Mouse (Mus musculus) heart, embryonic 16.5 days (tissue): Measurements from ENCODE around the gene Ankrd36. TPM values are rescaled to one million over a fixed set of nuclear protein-coding genes. Genes with fewer than 3 reads are reported as not detected.

Experiments
- ATAC-seq: fragments of 200-750 bp; cut with Nextera tagmentation; replicated peaks from 2 replicates; pipeline ENCODE4 v1.8.0; 2017; ENCODE audit warnings: moderate number of reproducible peaks; ENCODE audit not compliant: insufficient read depth, low FRiP score; ENCODE audit errors: extremely low read depth
- H3K27ac ChIP-seq: fragments of 300-500 bp; sonication (generic); 2 replicates; pipeline ENCODE4 v1.5.1; 2014; ENCODE audit warnings: mild to moderate bottlenecking, low read length, control low read depth, moderate library complexity
- H3K27me3 ChIP-seq: fragments of 300-500 bp; sonication (generic); 2 replicates; pipeline ENCODE4 v1.6.1; 2014; ENCODE audit warnings: low read length, mixed read lengths; ENCODE audit not compliant: control insufficient read depth, insufficient read depth
- H3K36me3 ChIP-seq: fragments of 300-500 bp; sonication (generic); 2 replicates; pipeline ENCODE4 v1.6.1; 2014; ENCODE audit not compliant: control insufficient read depth, insufficient read depth
- H3K4me1 ChIP-seq: fragments of 300-500 bp; sonication (generic); 2 replicates; pipeline ENCODE4 v1.6.1; 2014; ENCODE audit warnings: low read length, mixed read lengths; ENCODE audit not compliant: control insufficient read depth, insufficient read depth
- H3K4me2 ChIP-seq: fragments of 300-500 bp; sonication (generic); 2 replicates; pipeline ENCODE4 v1.6.1; 2014; ENCODE audit warnings: low read depth, mild to moderate bottlenecking, control low read depth, low read length
- H3K4me3 ChIP-seq: fragments of 300-500 bp; sonication (generic); 2 replicates; pipeline ENCODE4 v1.5.1; 2014; ENCODE audit warnings: mild to moderate bottlenecking, control low read depth, low read length
- H3K9ac ChIP-seq: fragments of 300-500 bp; sonication (generic); 2 replicates; pipeline ENCODE4 v1.6.1; 2014; ENCODE audit warnings: low read length, control low read depth
- H3K9me3 ChIP-seq: fragments of 300-500 bp; sonication (generic); replicated peaks from 2 replicates; pipeline ENCODE4 v1.6.1; 2016; ENCODE audit warnings: low read length; ENCODE audit not compliant: control insufficient read depth
- WGBS: fragments of 180-500 bp; shearing (Covaris S2); extraction: QIAGEN DNeasy Blood & Tissue Kit; methylation state at CpG from one replicate; pipeline ENCODE4 v1.1.7; 2014; 5-methylcytosine and 5-hydroxymethylcytosine counted together
- polyA plus RNA-seq: library from polyadenylated mRNA; unstranded; fragments of >200 nt; fragmentation: Nextera tagmentation; extraction: Ambion mirVana; gene quantifications from 2 replicates; pipeline ENCODE4 v1.2.1, GENCODE M21; 2015

The Ankrd36 gene
- polyA plus RNA-seq, 1 experiment from 2014 or later, result not detected

DNA sequence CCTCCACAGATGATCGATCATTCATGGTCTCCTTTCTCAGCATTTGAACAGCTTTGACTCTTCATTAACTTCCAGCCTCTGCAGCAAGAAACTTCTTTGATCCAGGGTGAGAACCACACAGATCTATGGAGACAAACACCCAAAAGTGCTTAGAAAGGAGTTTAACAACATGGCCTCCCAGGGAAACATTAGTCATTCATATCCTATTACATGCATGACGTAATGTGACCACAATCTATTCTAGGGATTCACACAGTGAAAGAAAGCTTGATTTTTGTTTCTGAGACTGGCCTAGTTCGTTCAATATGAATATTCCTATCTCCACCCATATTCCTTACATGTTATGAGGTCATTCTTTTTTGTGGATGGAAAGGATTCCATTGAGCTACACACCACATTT is 3.9 kb upstream of the Ankrd36 start:
- Histone ChIP-seq H3K27ac (no peak overlapping the region), H3K4me3 (no peak overlapping the region), H3K9ac (no peak overlapping the region), H3K36me3 (no peaks in the 10 kb centered on the region), H3K27me3 (no peaks in the 10 kb centered on the region), H3K9me3 (peaks cover 3% of the 10 kb centered on the region; the same call in 1 of the 2 replicates), H3K4me1 (peaks cover 4% of the 10 kb centered on the region; the same call in 1 of the 2 replicates), H3K4me2 (no peak overlapping the region)
- WGBS, result 89% methylated on average over 3 of the region's 3 CpGs
- ATAC-seq, result no peak

DNA sequence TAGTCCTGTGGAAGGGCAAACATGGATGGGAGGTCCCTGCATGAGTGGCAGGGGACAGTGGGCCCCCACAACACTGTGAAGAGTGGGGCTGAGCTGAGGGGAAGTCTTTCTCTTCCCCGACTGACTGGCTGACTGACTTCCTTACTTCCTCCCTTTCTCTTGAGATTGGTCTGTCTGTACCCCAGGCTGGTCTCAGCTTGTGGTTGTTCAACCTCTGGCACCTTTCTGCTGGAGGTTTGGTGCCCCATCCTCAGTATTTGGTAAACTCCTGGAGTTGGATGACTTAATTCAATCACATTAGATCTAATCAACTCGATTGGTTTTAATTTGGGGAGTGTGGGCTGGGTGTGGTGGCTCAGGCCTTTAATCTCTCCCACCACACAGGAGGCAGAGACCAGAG is 3.0 kb upstream of the Ankrd36 start:
- no peak overlapping the region for H3K27ac ChIP-seq
- 67% methylated on average over 2 of the region's 2 CpGs for WGBS
- ATAC-seq, result no peak

DNA sequence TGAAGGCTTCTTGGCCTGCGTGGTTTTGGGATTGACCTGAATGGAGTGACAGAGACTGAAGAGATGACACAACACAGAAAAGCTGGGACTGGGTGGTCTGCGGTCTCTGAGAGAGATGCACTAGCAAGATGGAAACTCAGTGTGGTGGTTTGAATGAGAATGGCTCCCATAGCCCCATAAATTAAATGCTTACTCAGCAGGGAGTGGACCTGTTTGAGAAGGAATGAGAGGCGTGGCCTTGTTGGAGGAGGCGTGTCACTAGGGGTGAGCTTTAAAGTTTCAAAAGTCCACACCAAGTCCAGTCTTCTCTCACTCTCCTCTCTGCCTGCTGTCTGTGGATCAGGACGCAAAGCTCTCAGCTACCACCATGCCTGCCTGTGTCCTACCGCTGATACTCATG is 1.8 kb upstream of the Ankrd36 start:
- H3K27ac ChIP-seq, result no peak overlapping the region
- H3K4me3 ChIP-seq, result no peak overlapping the region
- H3K36me3 ChIP-seq, result no peaks in the 10 kb centered on the region
- 94% methylated on average over 6 of the region's 6 CpGs for WGBS
- H3K4me1 ChIP-seq, result peaks cover 4% of the 10 kb centered on the region; the same call in 1 of the 2 replicates
- ATAC-seq, result no peak
- no peak overlapping the region for H3K4me2 ChIP-seq
- no peaks in the 10 kb centered on the region for H3K27me3 ChIP-seq
- peaks cover 3% of the 10 kb centered on the region; the same call in 1 of the 2 replicates for H3K9me3 ChIP-seq
- H3K9ac ChIP-seq, result no peak overlapping the region

More for the DNA sequence above, 3.0 kb upstream of the Ankrd36 start:
- H3K4me2 ChIP-seq, result no peak overlapping the region
- no peak overlapping the region for H3K4me3 ChIP-seq
- no peak overlapping the region for H3K9ac ChIP-seq
- H3K4me1 ChIP-seq, result peaks cover 4% of the 10 kb centered on the region; the same call in 1 of the 2 replicates
- H3K36me3 ChIP-seq, result no peaks in the 10 kb centered on the region
- H3K27me3 ChIP-seq, result no peaks in the 10 kb centered on the region
- peaks cover 3% of the 10 kb centered on the region; the same call in 1 of the 2 replicates for H3K9me3 ChIP-seq

- H3K27ac ChIP-seq, result no peak overlapping the region
- no peak overlapping the region for H3K4me3 ChIP-seq
- 85% methylated on average over 5 of the region's 5 CpGs for WGBS
- no peaks in the 10 kb centered on the region for H3K36me3 ChIP-seq
- peaks cover 3% of the 10 kb centered on the region; the same call in 1 of the 2 replicates for H3K9me3 ChIP-seq
- no peaks in the 10 kb centered on the region for H3K4me1 ChIP-seq
- no peak overlapping the region for H3K9ac ChIP-seq
- H3K27me3 ChIP-seq, result no peaks in the 10 kb centered on the region
- ATAC-seq, result no peak
- H3K4me2 ChIP-seq, result no peak overlapping the region
Measured at GRCm38 (mm10) chr11:5568082-5568481, 1.4 kb upstream of the Ankrd36 start.

- 82% methylated on average over 4 of the region's 4 CpGs for WGBS
- H3K9me3 ChIP-seq, result peaks cover 3% of the 10 kb centered on the region; the same call in 1 of the 2 replicates
- ATAC-seq, result no peak
- no peak overlapping the region for H3K9ac ChIP-seq
- no peaks in the 10 kb centered on the region for H3K36me3 ChIP-seq
- no peak overlapping the region for H3K4me2 ChIP-seq
- H3K27ac ChIP-seq, result no peak overlapping the region
- H3K4me1 ChIP-seq, result no peaks in the 10 kb centered on the region
- no peaks in the 10 kb centered on the region for H3K27me3 ChIP-seq
- no peak overlapping the region for H3K4me3 ChIP-seq
Measured at GRCm38 (mm10) chr11:5571856-5572255, 2.4 kb downstream of the Ankrd36 start.

GRCm38 (mm10) chr11:5573821-5574220 is 4.3 kb downstream of the Ankrd36 start:
- H3K9ac ChIP-seq, result no peak overlapping the region
- no peak overlapping the region for H3K4me2 ChIP-seq
- H3K27me3 ChIP-seq, result no peaks in the 10 kb centered on the region
- H3K4me1 ChIP-seq, result no peaks in the 10 kb centered on the region
- H3K4me3 ChIP-seq, result no peak overlapping the region
- no peak for ATAC-seq
- H3K9me3 ChIP-seq, result no peaks in the 10 kb centered on the region
- no peak overlapping the region for H3K27ac ChIP-seq
- H3K36me3 ChIP-seq, result no peaks in the 10 kb centered on the region
- 45% methylated on average over 2 of the region's 2 CpGs for WGBS

GRCm38 (mm10) chr11:5575046-5575445 is 5.6 kb downstream of the Ankrd36 start:
- no peak for ATAC-seq

DNA sequence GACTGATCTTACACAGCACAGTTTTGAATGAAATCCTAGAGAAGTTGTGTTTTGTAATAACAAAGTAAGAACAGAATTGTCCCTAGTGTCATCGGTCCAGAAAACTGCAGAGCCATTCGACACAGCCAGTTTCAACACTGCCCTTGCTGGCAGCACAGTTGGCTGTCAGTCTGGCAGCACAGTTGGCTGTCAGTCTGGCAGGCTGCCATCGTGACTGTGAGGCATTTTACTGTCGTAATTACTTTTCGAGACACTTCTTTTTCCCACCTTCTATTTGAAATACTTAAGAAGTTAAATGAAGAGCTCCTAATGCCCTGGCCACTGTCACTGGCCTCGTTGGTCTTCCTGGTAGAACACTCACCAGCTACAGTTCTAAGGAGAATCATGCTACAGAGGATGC is 22.9 kb downstream of the Ankrd36 start:
- H3K4me2 ChIP-seq, result no peak overlapping the region
- H3K4me3 ChIP-seq, result no peak overlapping the region
- no peak overlapping the region for H3K27ac ChIP-seq
- H3K9me3 ChIP-seq, result no peaks in the 10 kb centered on the region
- WGBS, result 53% methylated on average over 6 of the region's 6 CpGs
- H3K4me1 ChIP-seq, result no peaks in the 10 kb centered on the region
- no peak overlapping the region for H3K9ac ChIP-seq
- no peak for ATAC-seq
- no peaks in the 10 kb centered on the region for H3K36me3 ChIP-seq
- H3K27me3 ChIP-seq, result no peaks in the 10 kb centered on the region

More at GRCm38 (mm10) chr11:5575046-5575445, 5.6 kb downstream of the Ankrd36 start:
- H3K9me3 ChIP-seq, result no peaks in the 10 kb centered on the region
- H3K4me2 ChIP-seq, result no peak overlapping the region
- H3K4me3 ChIP-seq, result no peak overlapping the region
- H3K36me3 ChIP-seq, result no peaks in the 10 kb centered on the region
- no peaks in the 10 kb centered on the region for H3K27me3 ChIP-seq
- H3K4me1 ChIP-seq, result no peaks in the 10 kb centered on the region
- H3K27ac ChIP-seq, result no peak overlapping the region
- H3K9ac ChIP-seq, result no peak overlapping the region
- WGBS, result 48% methylated on average over 6 of the region's 6 CpGs

- no peak overlapping the region for H3K4me3 ChIP-seq
- no peaks in the 10 kb centered on the region for H3K4me1 ChIP-seq
- H3K9ac ChIP-seq, result no peak overlapping the region
- no peaks in the 10 kb centered on the region for H3K36me3 ChIP-seq
- no peaks in the 10 kb centered on the region for H3K9me3 ChIP-seq
- H3K4me2 ChIP-seq, result no peak overlapping the region
- 71% methylated on average over 4 of the region's 4 CpGs for WGBS
- H3K27ac ChIP-seq, result no peak overlapping the region
- no peaks in the 10 kb centered on the region for H3K27me3 ChIP-seq
- no peak for ATAC-seq
Measured at GRCm38 (mm10) chr11:5595381-5595791, 25.9 kb downstream of the Ankrd36 start.
